Mouse (Mus musculus) right cerebral cortex, adult 18-20 months (tissue): ENCODE measurements around the gene Hspa1l.
"Not testable (repeated sequence)": the region's sequence is repeated elsewhere in the genome, so short reads cannot be mapped to it uniquely, and the experiment has no call there.

Experiments used
- DNase-seq: peaks from one replicate; pipeline ENCODE4 v3.0.0; 2022; ENCODE audit warnings: mixed read lengths

The Hspa1l gene

DNA sequence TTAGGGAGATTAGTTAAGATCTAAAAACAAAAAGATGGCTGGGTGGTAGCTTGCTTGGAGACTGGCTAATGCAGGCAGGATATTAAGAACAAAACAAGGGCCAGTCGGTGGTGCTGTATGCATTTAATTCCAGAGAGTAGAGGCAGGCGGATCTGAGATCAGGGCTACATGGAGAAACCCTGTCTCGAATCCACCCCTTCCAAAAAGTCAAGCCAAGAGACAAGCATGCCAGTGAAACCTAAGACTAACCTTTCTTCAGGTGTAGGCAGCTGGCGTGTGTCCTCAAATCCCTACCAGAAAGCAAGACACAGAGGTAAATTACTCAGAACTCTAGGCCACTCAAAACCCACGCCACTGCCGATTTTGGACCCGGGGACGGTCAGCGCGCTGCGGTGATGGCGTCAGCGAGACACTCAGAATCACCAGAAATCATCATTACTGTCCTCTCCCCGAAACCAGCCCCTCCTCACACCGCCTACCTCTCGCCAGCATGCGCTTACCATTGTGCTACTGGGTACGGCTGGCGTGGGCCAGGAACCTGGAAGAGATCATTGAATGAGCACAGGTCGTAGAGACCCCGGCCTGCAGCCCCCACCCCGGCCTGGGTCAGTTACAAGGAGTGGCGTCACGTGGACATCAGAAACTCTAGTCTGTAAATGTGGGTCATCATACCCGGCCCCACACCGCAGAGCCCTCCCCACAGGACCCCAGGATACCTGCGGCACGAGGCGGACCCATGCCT lies 20.7 kb upstream of the Hspa1l start:
- DNase-seq, result peak; percentile 52

DNA sequence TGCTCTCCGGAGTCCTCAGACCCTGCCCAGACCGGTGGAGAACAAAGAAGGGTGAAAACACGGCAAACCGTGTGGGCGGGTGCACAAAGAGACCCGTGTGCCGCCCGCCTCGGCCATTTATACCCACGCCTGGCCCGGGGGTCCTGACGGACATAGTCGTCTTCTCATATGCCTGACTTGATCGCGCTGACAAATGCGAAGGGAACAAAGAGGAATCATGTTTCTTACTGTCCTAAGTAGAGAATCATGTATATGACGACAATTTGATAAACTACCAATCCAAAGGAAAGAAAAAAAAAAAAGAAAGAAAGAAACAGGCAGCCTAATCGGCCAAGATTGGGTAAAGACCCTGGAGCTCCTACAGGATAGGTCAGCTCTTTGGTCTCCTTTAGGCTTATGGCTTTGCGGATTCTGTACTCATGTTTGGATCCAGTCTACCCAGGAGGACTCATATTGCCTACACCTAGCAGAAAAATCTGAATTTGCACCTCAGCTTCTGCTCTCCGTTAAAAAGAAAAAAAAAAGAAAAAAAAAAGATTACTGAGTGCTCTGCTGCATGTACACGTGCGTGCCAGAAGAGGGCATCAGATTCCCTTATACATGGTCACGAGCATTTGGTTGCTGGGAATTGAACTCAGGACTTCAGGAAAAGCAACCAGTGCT lies 20.0 kb upstream of the Hspa1l start:
- peak; percentile 63 for DNase-seq

DNA sequence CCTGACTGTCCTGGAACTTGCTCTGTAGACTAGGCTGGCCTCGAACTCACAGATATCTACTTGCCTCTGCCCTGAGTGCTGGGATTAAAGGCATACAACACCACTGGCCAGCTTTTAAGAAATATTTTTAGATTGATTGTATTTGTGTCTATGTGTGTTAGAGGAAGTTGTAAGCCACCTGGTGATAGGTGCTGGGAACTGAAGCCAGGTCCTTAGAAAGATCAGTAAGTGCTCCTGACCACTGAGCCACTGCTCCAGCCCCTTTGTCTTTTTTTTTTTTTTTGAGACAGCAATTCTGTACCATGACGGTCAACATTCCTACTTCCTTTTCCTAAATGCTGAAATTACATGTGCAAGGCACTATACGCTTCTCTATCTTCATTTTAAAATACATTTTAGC lies 19.2 kb upstream of the Hspa1l start:
- no peak for DNase-seq

DNA sequence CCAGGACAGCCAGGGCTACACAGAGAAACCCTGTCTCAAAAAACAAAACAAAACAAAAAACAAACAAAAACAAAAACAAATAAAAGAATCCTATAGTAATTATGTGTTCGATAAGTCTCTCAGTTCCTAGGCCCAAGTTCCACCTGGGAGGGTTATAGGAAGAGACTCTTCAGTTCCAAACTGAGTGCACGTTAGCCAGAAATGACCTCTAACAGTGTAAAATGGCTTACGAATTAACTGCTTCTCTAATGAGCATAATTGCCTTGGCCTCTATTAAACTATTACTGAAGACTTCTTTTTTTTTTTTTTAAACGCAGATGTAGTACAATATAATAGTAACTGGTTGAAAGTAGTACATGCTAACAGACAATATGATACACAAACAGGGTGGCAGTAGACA lies 18.6 kb upstream of the Hspa1l start:
- no peak for DNase-seq

DNA sequence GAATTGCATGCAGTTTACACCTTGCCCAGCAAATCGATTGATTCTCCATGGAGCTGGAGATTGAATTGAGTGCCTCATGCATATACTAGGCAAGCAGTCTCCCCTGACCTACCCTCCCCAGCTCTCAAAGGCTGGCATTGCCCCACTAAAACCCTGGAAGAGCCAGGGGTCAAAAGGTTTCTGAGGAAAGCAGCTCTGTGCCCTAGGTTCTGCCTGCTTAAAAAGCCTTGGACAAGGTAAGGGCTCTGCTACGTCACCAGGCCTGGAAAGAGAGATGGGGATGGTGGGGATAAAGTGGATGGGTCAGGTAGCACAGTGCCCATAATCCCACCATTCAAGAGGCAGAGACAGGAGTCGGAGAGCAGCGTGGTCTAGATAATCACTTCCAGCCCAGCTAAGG lies 17.7 kb upstream of the Hspa1l start:
- DNase-seq, result no peak

DNA sequence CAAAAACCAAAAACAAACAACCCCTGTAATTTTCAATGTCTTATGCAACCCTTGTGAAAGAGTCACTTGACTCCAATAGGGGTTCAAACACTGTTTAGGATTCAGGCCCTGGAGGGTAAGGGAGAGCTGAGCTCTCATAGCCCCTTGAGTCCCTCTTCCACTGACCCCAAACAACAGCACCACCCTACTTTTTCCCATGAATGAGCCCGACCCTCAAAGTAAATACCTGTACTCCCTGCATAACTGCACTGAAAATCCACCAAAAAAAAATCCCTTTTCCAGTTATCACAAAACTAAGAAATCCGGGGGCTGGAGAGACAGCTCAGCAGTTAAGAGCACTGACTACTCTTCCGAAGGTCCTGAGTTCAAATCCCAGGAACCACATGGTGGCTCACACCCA lies 16.6 kb upstream of the Hspa1l start:
- no peak for DNase-seq

DNA sequence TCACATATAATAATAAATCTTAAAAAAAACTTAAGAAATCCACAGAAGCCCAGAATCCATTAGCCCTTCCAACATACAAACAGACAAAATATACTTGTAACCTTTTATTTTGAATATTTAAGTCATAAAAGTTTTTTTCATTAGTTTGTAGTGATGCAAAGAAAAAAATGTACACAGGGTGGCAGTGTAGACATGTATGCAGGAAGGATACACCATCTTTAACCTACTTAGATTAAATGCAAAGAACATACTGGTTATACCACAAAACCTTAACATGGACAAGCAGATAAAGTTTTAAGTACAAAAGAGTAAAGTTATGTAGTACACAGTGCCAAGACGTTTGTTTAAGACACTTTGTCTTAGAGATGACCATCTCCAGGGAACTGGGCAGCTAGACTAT lies 16.2 kb upstream of the Hspa1l start:
- no peak for DNase-seq

DNA sequence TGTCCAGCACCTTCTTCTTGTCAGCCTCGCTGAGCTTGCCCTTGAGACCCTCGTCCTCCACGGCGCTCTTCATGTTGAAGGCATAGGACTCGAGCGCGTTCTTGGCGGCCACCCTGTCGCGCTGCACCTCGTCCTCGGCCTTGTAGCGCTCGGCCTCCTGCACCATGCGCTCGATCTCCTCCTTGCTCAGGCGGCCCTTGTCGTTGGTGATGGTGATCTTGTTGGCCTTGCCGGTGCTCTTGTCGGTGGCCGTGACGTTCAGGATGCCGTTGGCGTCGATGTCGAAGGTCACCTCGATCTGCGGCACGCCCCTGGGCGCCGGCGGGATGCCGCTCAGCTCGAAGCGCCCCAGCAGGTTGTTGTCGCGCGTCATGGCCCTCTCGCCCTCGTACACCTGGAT lies 15.2 kb upstream of the Hspa1l start:
- DNase-seq, result not testable (repeated sequence)

DNA sequence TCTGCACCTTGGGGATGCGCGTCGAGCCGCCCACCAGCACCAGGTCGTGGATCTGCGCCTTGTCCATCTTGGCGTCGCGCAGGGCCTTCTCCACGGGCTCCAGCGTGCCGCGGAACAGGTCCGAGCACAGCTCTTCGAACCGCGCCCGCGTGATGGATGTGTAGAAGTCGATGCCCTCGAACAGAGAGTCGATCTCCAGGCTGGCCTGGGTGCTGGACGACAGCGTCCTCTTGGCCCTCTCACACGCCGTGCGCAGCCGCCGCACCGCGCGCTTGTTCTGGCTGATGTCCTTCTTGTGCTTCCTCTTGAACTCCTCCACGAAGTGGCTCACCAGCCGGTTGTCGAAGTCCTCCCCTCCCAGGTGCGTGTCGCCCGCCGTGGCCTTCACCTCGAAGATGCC lies 14.5 kb upstream of the Hspa1l start:
- DNase-seq, result not testable (repeated sequence)

DNA sequence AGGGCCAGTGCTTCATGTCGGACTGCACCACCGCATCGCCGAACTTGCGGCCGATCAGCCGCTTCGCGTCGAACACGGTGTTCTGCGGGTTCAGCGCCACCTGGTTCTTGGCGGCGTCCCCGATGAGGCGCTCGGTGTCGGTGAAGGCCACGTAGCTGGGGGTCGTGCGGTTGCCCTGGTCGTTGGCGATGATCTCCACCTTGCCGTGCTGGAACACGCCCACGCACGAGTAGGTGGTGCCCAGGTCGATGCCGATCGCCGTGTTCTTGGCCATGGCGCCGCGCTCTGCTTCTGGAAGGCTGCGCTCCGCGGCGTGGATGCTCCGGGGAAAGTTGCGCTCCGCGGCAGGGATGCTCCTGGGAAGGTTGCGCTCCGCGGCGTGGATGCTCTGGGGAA lies 13.8 kb upstream of the Hspa1l start:
- not testable (repeated sequence) for DNase-seq

DNA sequence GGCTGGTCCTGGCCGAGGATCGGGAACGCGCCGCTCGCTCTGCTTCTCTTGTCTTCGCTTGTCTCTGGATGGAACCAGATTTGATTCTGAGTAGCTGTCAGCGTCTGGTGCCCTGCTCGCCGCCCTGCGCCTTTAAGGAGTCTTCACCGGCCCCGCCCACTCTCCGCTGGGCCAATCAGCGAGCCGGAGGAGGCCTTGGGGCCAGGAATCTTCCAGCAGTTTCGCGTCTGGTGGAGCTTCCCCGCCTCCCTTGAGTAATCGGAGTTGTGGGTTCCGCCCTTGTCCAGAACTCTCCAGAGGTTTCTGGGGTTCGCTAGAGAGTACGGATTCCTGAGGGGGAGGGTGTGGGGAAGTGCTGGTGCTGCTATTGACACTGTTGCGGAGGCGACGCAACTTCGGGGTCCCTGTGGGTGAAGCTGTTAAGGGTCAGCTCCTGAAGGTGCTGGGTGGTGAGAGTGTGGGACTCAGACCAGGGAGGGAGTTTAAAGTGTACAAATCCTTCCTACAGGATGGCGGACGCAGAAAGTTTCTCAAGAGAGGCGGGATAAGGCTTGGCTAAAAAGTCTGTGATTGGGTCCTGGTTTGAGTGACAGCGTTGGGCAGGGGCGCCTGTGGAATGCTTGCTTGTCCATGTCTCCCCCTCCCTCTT lies 13.2 kb upstream of the Hspa1l start, which contains the start of gene Hspa1b:
Gene Hspa1b (minus strand): TSS at position 109 of the 649 bp plus-strand sequence.
- DNase-seq, result peak; percentile 83

DNA sequence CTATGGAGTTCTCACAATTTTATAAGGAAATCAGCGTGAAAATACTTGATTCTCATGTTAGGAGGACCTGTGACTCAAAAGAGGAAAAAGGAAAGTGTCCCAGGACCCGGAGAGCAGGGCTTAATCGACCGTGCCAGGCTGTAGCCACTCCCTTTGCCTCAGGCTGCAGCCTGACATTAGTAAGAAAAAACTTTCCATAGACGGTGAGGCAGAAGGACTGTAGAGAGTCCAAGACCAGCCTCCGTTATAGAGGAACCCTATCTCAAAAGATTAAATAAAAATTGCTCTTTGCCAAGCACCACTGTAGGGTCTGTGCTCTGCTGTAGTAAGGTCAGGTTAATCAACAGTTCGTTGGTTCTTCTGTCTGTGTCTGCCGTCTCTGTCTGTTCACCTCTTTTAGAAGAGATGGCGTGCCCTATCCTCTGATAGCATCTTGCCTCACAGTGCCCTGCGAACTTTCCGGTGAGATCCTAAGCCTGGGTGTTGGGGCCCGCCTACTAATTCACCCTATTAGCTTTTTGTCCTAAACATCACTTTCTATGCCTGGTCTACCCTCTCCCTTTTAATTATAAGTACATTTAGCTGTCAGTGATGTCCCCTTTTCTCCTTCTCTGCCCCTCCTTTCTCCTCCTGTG lies 12.5 kb upstream of the Hspa1l start:
- no peak for DNase-seq

DNA sequence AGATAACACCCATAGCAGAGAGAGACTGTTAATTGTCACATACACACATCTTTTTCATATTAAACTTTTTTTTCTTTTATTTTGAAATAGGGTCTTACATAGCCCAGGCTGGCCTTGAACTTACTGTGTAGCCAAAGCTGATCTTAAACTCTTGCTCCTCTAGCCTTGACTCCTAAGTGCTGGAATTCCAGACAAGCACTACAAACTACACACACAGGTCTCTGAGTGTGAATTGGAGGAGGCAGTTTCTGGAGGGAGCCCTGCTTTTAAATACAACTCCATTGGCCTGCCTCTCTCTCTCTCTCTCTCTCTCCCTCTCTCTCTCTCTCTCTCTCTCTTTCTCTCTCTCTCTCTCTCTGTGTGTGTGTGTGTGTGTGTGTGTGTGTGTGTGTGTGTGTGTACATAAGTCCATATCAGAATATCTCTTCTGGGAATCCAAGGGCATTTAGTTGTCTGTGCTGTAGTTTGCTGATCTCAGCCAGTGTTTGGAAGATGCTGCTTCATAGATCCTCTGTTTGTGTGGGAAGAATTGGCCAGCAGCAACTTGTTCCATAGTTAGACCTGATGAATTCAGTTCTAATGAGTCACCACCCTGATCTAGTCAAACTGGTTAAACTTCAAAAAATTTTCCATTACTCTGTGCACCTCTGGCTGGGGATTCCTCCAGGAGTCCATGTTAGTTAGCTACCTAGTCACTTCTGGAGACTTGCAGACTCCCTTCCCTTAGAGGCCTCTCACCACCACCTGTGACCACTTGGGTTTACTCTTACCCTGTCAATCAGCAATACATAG lies 11.6 kb upstream of the Hspa1l start:
- DNase-seq, result peak; percentile 39

DNA sequence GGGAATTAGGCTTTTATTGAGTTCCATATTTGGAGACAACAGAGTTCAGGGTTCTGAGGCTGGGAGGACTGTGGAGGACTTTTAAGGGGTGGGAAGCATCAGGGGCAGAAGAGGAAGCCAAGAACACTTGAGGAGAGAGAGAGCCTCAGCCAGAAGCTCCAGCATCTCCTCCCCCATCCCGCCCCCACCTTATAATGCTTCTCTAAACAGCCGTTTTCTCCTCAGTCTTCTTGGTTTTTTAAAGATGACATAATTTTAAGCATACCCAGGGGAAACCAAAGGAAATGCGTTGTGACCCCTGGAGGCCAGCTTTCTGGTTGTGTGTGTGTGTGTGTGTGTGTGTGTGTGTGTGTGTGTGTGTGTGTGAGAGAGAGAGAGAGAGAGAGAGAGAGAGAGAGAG lies 10.4 kb upstream of the Hspa1l start:
- no peak for DNase-seq

DNA sequence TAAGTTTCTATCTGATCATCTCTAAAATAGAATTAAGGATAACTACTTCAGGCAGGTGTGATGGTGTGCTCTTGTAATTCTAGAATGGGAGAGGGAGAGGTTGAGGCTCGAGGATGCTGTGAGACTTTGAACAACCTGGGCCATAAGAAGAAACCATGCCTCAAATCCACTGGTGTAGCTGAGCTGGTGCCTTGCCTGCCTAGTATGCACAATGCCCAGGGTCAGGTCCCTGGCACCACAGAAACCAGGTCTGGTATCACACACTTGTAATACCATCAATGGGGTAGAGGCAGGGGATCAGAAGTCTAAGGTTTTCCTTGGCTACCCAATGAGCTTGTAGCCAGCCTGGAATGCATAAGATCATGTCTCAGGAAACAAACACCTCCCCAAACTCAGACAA lies 9.7 kb upstream of the Hspa1l start:
- no peak for DNase-seq

DNA sequence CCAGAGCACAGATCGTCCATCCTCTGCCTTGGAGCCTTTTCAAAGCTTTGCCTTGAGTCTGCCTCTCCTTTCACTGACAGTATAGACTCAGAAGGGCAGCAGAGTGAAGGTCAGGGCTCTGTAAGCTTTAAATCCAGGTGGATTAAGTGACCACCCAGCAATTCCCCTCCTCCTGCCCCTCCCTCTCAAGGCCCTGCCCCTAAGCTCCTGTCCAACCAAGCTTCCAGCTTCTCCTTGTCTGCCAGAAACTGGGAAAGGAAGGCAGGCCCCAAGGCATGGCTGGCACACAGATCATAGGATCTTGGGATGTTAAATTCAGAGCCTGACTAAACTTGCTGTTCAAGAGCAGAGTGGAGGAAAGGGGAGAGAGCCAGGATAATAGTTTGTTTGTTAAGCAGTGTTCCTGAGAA lies 7.9 kb upstream of the Hspa1l start:
- DNase-seq, result no peak

DNA sequence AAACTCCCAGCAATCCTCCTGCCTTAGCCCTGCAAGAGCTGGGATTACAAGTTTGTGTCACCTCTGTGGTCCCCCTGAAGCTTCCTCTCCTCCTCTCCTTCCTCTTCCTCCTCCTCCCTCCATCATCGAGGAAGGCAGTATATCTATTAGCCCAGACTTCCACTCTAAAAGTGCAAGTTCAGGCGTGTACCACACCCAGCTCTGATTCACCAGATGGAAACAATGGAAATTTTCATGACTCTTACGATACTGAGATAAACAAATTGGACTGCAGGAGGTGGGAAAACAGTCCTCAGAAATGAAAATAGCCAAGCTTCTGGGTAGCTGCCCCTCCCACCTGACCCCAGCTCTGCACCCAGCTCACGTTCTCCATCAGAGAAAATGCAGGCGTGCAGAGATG lies 6.9 kb upstream of the Hspa1l start:
- DNase-seq, result no peak

DNA sequence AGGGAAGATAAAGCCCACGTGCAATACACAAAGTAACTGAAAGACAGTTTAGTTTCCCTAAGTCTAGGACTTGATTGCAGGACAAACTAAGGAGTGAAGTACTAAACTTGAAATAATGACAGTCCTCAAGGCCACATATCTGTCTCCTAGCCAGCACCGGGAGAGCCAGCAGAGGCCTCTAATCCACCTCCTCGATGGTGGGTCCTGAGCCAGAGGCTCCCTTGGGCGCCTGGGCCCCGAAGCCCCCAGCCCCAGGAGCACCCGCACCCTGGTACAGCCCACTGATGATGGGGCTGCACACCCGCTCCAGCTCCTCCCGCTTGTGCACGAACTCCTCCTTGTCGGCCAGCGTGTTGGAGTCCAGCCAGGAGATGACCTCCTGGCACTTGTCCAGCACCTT lies 2.7 kb upstream of the Hspa1l start, which contains the start of gene Gm20481:
Gene Gm20481 (plus strand): TSS at position 91 of the 400 bp plus-strand sequence.
- DNase-seq, result not testable (repeated sequence)

DNA sequence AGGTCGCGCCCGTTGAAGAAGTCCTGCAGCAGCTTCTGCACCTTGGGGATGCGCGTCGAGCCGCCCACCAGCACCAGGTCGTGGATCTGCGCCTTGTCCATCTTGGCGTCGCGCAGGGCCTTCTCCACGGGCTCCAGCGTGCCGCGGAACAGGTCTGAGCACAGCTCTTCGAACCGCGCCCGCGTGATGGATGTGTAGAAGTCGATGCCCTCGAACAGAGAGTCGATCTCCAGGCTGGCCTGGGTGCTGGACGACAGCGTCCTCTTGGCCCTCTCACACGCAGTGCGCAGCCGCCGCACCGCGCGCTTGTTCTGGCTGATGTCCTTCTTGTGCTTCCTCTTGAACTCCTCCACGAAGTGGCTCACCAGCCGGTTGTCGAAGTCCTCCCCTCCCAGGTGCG lies 1.7 kb upstream of the Hspa1l start:
- DNase-seq, result not testable (repeated sequence)

DNA sequence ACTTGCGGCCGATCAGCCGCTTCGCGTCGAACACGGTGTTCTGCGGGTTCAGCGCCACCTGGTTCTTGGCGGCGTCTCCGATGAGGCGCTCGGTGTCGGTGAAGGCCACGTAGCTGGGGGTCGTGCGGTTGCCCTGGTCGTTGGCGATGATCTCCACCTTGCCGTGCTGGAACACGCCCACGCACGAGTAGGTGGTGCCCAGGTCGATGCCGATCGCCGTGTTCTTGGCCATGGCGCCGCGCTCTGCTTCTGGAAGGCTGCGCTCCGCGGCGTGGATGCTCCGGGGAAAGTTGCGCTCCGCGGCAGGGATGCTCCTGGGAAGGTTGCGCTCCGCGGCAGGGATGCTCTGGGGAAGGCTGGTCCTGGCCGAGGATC lies 822 bp upstream of the Hspa1l start:
- DNase-seq, result not testable (repeated sequence)

DNA sequence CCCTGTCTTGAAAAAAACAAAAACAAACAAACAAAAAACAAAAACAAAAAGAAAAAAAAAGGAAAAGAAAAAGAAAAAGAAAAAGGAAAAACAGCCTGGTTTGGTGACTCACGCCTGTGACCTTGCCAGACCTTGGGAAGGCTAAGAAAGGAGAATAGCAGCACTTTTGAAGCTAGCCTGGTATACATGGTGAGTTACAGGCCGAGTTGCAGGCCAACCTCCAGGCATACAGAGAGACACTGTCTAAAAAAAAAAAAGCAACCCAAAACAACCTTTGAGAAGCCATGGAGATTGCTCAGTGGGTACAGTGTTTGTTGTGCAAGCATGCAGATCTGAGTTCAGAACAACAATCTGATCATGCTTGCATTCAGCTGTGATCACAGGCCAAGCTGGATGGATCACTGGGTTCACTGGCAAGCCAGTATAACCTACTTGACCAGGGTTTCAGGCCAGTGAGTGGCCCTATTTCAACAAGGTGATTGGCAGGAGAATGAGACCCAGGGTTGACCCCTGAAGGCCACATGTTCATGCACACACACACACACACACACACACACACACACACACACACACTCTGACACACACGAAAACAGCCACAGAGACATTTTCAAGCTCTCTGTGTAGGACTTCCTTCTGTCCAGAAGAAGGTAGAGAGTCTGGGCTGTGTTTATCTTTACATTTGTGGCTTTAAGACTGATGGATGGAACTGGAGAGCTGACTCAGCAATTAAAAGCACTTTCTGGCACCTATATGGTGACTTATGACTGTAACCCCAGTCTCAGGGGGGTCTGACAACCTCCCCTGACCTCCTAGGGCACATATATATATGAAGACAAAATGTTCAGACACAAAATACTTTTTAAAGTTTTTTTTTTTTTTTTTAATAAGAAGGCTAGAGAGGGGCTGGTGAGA lies 3.3 kb downstream of the Hspa1l start:
- DNase-seq, result no peak

DNA sequence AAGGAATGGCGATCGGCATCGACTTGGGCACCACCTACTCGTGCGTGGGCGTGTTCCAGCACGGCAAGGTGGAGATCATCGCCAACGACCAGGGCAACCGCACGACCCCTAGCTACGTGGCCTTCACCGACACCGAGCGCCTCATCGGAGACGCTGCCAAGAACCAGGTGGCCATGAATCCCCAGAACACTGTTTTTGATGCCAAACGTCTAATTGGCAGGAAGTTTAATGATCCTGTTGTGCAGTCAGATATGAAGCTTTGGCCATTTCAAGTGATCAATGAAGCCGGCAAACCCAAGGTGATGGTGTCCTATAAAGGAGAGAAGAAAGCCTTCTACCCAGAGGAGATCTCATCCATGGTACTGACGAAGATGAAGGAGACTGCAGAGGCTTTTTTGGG lies 4.5 kb downstream of the Hspa1l start:
- DNase-seq, result no peak
